Mouse (Mus musculus) liver, adult 2 months (tissue): ENCODE measurements around the gene Atxn2l. TPM values are rescaled to one million over a fixed set of nuclear protein-coding genes. Genes with fewer than 3 reads are reported as not detected.
"Not testable (repeated sequence)": the region's sequence is repeated elsewhere in the genome, so short reads cannot be mapped to it uniquely, and the experiment has no call there.

Experiments
- DNase-seq: peaks from one replicate; pipeline ENCODE4 v3.0.0-alpha.2; 2011; ENCODE audit warnings: low read depth, low spot score; ENCODE audit errors: extremely low read depth
- H3K27ac ChIP-seq: fragments of 200-500 bp; replicated peaks from 2 replicates; pipeline ENCODE4 v1.5.1; 2012; ENCODE audit warnings: low read depth, mild to moderate bottlenecking, control low read depth, inconsistent platforms, low read length; ENCODE audit not compliant: insufficient read depth
- H3K27me3 ChIP-seq: fragments of 200-500 bp; 2 replicates; pipeline ENCODE4 v1.6.1; 2012; ENCODE audit warnings: mild to moderate bottlenecking, moderate library complexity, low read length, inconsistent platforms; ENCODE audit not compliant: control insufficient read depth, insufficient read depth
- H3K36me3 ChIP-seq: fragments of 200-500 bp; 2 replicates; pipeline ENCODE4 v1.6.1; 2012; ENCODE audit warnings: low read length, inconsistent platforms; ENCODE audit not compliant: control insufficient read depth, insufficient read depth
- H3K4me1 ChIP-seq: fragments of 200-500 bp; 2 replicates; pipeline ENCODE4 v1.6.1; 2011; ENCODE audit warnings: low read length; ENCODE audit not compliant: control insufficient read depth, insufficient read depth
- H3K4me3 ChIP-seq: fragments of 200-500 bp; 2 replicates; pipeline ENCODE4 v1.5.1; 2011; ENCODE audit warnings: low read depth, mild to moderate bottlenecking, control low read depth, low read length, moderate library complexity; ENCODE audit not compliant: insufficient read depth
- H3K79me2 ChIP-seq: fragments of 200-500 bp; 2 replicates; pipeline ENCODE4 v1.6.1; 2012; ENCODE audit warnings: inconsistent platforms, mild to moderate bottlenecking, low read length, moderate library complexity; ENCODE audit not compliant: control insufficient read depth, insufficient read depth
- H3K9ac ChIP-seq: fragments of 200-500 bp; 2 replicates; pipeline ENCODE4 v1.6.1; 2012; ENCODE audit warnings: low read depth, mild to moderate bottlenecking, control low read depth, inconsistent platforms, low read length
- CTCF ChIP-seq: fragments of 200-500 bp; IDR thresholded peaks from 2 replicates; pipeline ENCODE4 v1.5.1; 2011; ENCODE audit warnings: low read depth, low read length, control low read depth
- POLR2A ChIP-seq: fragments of 200-500 bp; IDR thresholded peaks from 2 replicates; pipeline ENCODE4 v1.6.1; 2011; ENCODE audit warnings: low read length, control low read depth; ENCODE audit not compliant: insufficient read depth; ENCODE audit errors: extremely low read depth
- WGBS: fragments of 180-500 bp; shearing (Covaris S2); methylation state at CpG from one replicate; pipeline ENCODE4 v1.1.7; 2018; 5-methylcytosine and 5-hydroxymethylcytosine counted together
- polyA plus RNA-seq: library from polyadenylated mRNA; depleted of rRNA; stranded (reverse); fragments of >200 nt; gene quantifications from 2 replicates; pipeline ENCODE4 v1.2.3, GENCODE M21; 2012
- total RNA-seq: library from RNA; depleted of rRNA; stranded (reverse); fragments of >200 nt; gene quantifications from 2 replicates; pipeline ENCODE4 v1.2.3, GENCODE M21; 2014

Atxn2l gene
- total and polyA plus RNA-seq, 2 experiments = 4.6 to 81.3 TPM

DNA sequence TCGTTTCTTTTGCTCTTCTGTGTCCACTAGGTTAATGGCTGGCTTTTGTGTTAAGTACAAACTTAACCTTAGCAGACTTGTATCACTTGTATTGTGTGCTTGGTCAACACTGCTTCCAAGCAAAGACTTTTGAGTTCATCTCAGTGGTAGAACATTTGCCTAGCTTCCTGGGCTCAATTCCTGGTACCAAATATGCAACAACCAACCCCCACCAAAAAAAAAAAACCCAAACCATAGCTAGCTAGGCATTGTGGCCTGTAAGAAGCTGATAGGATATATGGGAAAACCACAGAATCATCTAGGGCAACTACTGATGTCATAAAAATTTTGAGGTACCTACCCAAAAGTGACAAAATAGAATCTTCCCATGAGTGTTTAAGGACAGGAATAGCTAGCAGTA is 12.2 kb downstream of the Atxn2l start:
- H3K36me3 ChIP-seq = peaks cover 41% of the 10 kb centered on the region
- H3K79me2 ChIP-seq = no peaks in the 10 kb centered on the region
- H3K27ac ChIP-seq = no peak overlapping the region
- H3K4me3 ChIP-seq = no peak overlapping the region
- peaks cover 6% of the 10 kb centered on the region; the same call in 1 of the 2 replicates for H3K4me1 ChIP-seq
- WGBS = 47% methylated on average over 1 of the region's 1 CpGs
- no peak for DNase-seq
- TF ChIP-seq CTCF (no peak), POLR2A (no peak)
- H3K9ac ChIP-seq = no peak overlapping the region
- no peaks in the 10 kb centered on the region for H3K27me3 ChIP-seq

DNA sequence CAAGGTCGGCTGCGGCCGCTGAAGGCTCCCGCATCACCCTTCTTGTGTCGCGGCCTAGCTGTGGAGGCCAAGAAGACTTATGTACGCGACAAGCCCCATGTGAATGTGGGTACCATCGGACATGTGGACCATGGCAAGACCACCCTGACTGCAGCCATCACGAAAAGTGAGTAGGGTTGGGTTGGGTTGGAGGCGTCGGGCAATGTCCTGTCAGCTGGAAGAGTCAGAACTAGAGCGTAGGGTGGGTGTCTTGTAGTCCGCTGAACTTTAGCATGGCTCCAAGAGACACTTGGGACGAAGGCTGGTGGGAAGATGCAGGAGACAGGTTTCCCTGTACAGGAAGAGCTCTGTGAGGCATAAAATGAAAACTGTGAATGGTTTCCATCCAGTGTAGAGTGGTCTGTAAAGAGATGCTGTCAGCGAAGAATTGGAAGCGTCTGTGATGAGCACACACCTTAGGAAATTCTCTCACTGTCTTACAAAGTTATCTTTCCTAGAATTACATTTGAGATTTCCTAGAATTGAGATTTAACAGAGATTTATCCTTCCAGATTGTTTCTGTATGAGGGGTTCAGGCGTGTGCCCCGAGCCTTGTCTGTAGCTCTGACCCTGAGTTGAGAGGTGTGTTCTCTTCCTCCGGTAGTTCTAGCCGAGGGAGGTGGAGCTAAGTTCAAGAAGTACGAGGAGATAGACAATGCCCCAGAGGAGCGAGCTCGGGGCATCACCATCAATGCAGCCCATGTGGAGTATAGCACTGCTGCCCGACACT is 15.4 kb downstream of the Atxn2l start:
- H3K4me1 ChIP-seq, DNase-seq, H3K79me2 ChIP-seq, H3K27me3 ChIP-seq: not testable (repeated sequence)
- Histone ChIP-seq H3K9ac (peak overlapping the region; percentile 90), H3K4me3 (peak overlapping the region; percentile 87), H3K27ac (peak overlapping the region; percentile 18), H3K36me3 (peaks cover 14% of the 10 kb centered on the region)
- WGBS = 5% methylated on average over 25 of the region's 25 CpGs

DNA sequence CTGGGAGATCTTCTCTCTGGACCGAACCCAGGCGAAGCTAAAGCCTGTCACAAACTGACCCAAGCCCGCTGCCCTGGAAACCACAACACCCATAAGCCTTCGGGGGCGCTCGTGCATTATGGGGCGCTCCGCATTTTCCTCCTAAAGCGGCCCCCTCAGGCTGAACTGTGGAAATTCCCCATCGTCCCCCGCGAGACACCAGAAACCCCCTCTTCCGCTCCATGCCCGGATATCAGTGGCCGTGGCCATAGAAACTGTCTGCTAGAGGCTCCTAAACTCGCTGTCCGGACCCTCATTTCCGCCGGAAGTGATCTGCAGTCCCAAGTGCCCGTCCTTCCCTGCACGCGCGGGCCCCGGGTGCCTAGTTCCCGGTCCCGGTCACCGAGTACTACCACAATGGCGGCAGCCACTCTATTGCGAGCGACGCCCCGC is 16.2 kb downstream of the Atxn2l start, which contains the start of gene Tufm:
Gene Tufm (plus strand): TSS at position 310 of the 432 bp plus-strand sequence.
- DNase-seq = peak; percentile 92
- TF ChIP-seq CTCF (no peak), POLR2A (peak; percentile 56; the same call in 1 of the 2 replicates)
- H3K36me3 ChIP-seq = peaks cover 11% of the 10 kb centered on the region
- no peaks in the 10 kb centered on the region for H3K27me3 ChIP-seq
- H3K4me1 ChIP-seq = peaks cover 6% of the 10 kb centered on the region; the same call in 1 of the 2 replicates
- under 1% methylated on average over 32 of the region's 32 CpGs for WGBS
- H3K9ac ChIP-seq = peak within 1 kb of the TSS; percentile 90
- no peaks in the 10 kb centered on the region for H3K79me2 ChIP-seq
- H3K27ac ChIP-seq = peak within 1 kb of the TSS; percentile 32
- H3K4me3 ChIP-seq = peak within 1 kb of the TSS; percentile 87

DNA sequence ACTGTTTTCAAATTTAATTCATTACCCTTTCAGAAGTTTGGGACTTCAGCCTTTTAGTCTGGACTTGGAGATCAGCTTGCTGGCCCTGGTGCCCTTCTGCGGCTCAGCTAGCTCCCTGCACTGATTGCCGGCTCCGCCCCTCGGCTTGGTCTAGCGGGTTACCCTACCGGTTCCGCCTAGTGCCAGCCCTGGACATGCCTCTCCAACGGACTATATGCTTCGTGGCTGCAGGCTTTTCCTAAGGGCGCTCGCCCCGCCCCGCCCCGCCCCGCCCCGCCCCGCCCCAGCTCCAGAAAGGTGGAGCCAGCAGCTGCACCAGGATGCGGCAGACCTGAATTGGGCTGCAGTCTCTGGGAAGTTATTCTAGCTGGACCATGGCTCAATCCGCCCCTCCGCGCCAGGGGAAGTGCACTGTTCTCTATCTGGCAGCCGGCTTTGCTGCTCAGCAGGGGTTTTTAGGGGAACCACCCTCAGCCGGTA is 20.8 kb downstream of the Atxn2l start:
- Histone ChIP-seq H3K9ac (peak overlapping the region; percentile 20), H3K79me2 (no peaks in the 10 kb centered on the region), H3K36me3 (no peaks in the 10 kb centered on the region), H3K27me3 (no peaks in the 10 kb centered on the region), H3K27ac (peak overlapping the region; percentile 39), H3K4me1 (no peaks in the 10 kb centered on the region; the same call in none of the 2 replicates), H3K4me3 (peak overlapping the region; percentile 8; the same call in 1 of the 2 replicates)
- under 1% methylated on average over 22 of the region's 23 CpGs for WGBS
- DNase-seq = peak; percentile 95
- peak; percentile 76 for TF ChIP-seq POLR2A
- no peak for TF ChIP-seq CTCF

DNA sequence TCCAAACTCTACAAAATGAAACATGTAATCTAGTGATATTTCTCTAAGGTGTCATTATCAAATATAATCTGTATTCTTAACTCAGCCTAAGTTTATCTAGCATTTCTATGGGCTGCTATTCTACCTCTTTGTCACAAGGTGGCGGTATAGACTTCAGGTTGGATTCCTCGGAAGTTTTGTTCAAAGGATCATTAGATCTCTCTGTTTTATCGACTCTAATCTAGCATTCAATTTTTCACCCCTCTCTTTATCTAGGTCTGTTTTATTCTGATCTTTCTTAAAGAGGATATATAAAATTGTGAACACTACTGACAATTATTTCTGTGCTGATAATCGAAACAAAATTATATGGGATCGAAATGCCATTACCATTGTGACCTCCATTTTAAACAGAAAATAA is 21.5 kb downstream of the Atxn2l start:
- Histone ChIP-seq H3K36me3 (no peaks in the 10 kb centered on the region), H3K27me3 (no peaks in the 10 kb centered on the region), H3K4me3 (peak overlapping the region; percentile 32; the same call in 1 of the 2 replicates), H3K9ac (no peak overlapping the region), H3K79me2 (no peaks in the 10 kb centered on the region), H3K4me1 (no peaks in the 10 kb centered on the region; the same call in none of the 2 replicates), H3K27ac (no peak overlapping the region)
- WGBS = 18% methylated on average over 5 of the region's 5 CpGs
- peak; percentile 60 for DNase-seq
- TF ChIP-seq CTCF (peak; percentile 36), POLR2A (no peak)

DNA sequence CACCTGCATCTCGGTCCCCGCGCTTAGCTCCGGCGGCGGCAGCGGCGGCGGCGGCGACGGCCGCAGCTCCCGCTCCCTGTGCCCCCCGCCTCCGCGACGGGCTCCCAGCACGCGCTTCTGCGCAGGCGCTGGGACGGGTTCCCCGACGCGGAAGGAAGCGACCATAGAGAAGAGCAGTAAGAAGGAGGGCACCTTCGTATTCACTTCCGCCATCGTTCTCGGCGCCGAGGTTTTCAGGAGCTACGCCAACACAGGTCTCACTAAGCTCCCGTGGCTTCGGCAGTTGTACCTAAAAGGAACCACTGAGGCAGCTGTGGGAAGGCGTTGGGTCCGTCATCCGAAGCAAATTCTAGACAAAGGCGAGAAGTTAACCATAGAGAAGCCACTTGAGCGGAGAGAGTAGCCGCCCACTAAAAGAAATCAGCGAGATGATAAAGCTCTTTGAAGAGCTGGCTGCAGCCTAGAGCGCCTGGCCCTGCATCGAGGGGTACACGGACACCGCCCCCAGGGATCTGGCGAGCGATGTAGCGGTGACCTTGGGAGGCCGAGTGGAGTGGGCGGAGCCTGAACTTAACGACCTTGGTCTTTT is 28.1 kb downstream of the Atxn2l start, which contains the start of gene Sh2b1:
Gene Sh2b1 (minus strand): TSS at position 432 of the 589 bp plus-strand sequence.
- peak; percentile 80 for DNase-seq
- Histone ChIP-seq H3K27ac (peak within 1 kb of the TSS; percentile 80), H3K79me2 (peaks cover 2% of the 10 kb centered on the region; the same call in 1 of the 2 replicates), H3K36me3 (0 out of 2 replicates have a peak, but pooled peaks cover 2% of the 10 kb centered on the region), H3K27me3 (no peaks in the 10 kb centered on the region), H3K9ac (peak within 1 kb of the TSS; percentile 76), H3K4me1 (peaks cover 4% of the 10 kb centered on the region; the same call in 1 of the 2 replicates), H3K4me3 (peak within 1 kb of the TSS; percentile 59)
- TF ChIP-seq CTCF = peak; percentile 35
- 0 out of 2 replicates have a peak, but pooled peaks have one; percentile 27 for TF ChIP-seq POLR2A
- WGBS = under 1% methylated on average over 53 of the region's 53 CpGs
